Mouse (Mus musculus) bone marrow macrophage, adult 2 months (primary cell): ENCODE measurements around the gene Fbxw4.

Experiments used
- CTCF ChIP-seq: IDR thresholded peaks from 2 replicates; pipeline ENCODE4 v1.5.1; 2012; ENCODE audit warnings: low read depth, mild to moderate bottlenecking, low read length, moderate library complexity
- POLR2A ChIP-seq: IDR thresholded peaks from 2 replicates; pipeline ENCODE4 v1.6.1; 2012; ENCODE audit warnings: mild to moderate bottlenecking, low read depth, low read length, borderline replicate concordance

- TF ChIP-seq CTCF (no peak), POLR2A (no peak)
Observed at GRCm38 (mm10) chr19:45606701-45607100, 53.4 kb downstream of the Fbxw4 start.
